Mouse (Mus musculus): ENCODE measurements around the gene Akap6. TPM values are rescaled to one million over a fixed set of nuclear protein-coding genes. Genes with fewer than 3 reads are reported as not detected.

Akap6 gene
- total and polyA plus RNA-seq, 3 experiments: 0.12 to 0.42 (median 0.33) TPM

DNA sequence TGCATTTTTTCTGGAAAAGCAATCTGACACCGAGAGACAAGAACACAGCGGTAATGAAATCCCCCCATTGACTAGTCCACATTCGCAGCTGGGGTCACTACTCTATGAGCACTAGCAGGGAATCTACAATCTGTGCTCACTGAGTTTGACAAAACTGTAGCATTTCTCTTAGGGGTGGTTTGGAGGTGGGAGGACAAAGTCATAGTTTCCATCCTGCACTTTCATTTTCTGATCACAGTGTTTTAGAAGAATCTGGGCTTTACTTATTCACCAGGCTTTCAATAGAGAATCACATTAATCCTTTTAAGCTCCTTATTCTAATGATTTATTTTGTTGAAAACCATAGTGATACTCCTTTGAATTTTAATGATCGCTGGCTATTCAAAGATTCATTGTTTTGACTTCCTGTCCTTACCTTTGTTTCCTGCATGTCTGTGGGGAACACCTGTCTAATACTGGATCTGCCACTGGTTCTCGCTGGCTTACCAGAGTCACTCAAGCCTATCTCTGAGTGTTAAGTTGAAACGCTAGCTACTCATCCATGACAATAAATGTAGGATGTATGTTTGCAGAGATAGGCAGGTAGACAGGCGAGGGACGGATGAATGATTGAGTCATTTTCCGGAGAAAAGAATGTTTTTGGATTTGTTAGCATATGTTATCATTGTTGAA is 325.5 kb downstream of the Akap6 start:
- no peaks in the 10 kb centered on the region for H3K27me3 ChIP-seq (replicated peaks)
- no peak overlapping the region for H3K4me3 ChIP-seq (replicated peaks in 1 of 3; ENCODE audit: low read depth in 2 of 3, low read length in 2 of 3, poor library complexity in 1 of 3)
- peak; percentile 31 for DNase-seq (ENCODE audit: extremely low read depth)
- no peak overlapping the region for H3K27ac ChIP-seq (ENCODE audit: insufficient read depth, low read depth)
- H3K79me2 ChIP-seq (replicated peaks; ENCODE audit: control insufficient read depth, extremely low read depth, insufficient read depth, poor library complexity, severe bottlenecking): no peaks in the 10 kb centered on the region
- no peaks in the 10 kb centered on the region for H3K9me3 ChIP-seq (replicated peaks; ENCODE audit: low read length)
- dilution Hi-C loops (cut with MboI; ENCODE audit: extremely low pct_ligation_motif_present, extremely low pct_unique_long_range_greater_than_20kb, low sequenced_read_pairs): no loop called here
- no peaks in the 10 kb centered on the region for H3K36me3 ChIP-seq (replicated peaks in 1 of 2; ENCODE audit: control insufficient read depth in 1 of 2, insufficient read depth in 1 of 2, low read length in 1 of 2)
- in situ Hi-C loops (cut with MboI; ENCODE audit: low pct_ligation_motif_present, low pct_unique_long_range_greater_than_20kb, low sequenced_read_pairs): no loop called here
- TF ChIP-seq MAZ (IDR thresholded peaks at IDR 0.05; ENCODE audit: low read depth, low read length): no peak
- TF ChIP-seq EP300 (IDR thresholded peaks at IDR 0.05; ENCODE audit: low read length): peak; percentile 82
- TF ChIP-seq JUND (conservative IDR thresholded peaks at IDR 0.05; ENCODE audit: low read depth, low read length): peak; percentile 91
- no peak for TF ChIP-seq POLR2AphosphoS2 (IDR thresholded peaks at IDR 0.05; ENCODE audit: low read depth, low read length)
- peak; percentile 67 for TF ChIP-seq IRF4 (IDR thresholded peaks at IDR 0.05; ENCODE audit: low read depth, low read length)
- no peak for TF ChIP-seq UBTF (IDR thresholded peaks at IDR 0.05; ENCODE audit: low read depth, low read length)
- TF ChIP-seq ELF1 (IDR thresholded peaks at IDR 0.05; ENCODE audit: low read depth, low read length): no peak
- TF ChIP-seq JUN (IDR thresholded peaks at IDR 0.05; ENCODE audit: insufficient read depth, low read depth, low read length): peak; percentile 91
- no peak for TF ChIP-seq E2F4 (IDR thresholded peaks at IDR 0.05; ENCODE audit: insufficient replicate concordance, low read depth, low read length)
- TF ChIP-seq MYC (IDR thresholded peaks at IDR 0.05; ENCODE audit: low read depth, low read length): no peak
- H3K4me1 ChIP-seq (ENCODE audit: control insufficient read depth in 1 of 2, insufficient read depth in 2 of 2): peaks cover 0 to 14% of the 10 kb centered on the region in 2 experiments; a peak in 2 of 4 replicates
- H3K9ac ChIP-seq (ENCODE audit: insufficient read depth, low read depth): no peak overlapping the region
- H3K4me2 ChIP-seq (ENCODE audit: insufficient read depth, low read depth, poor library complexity, severe bottlenecking): peak overlapping the region; percentile 75

DNA sequence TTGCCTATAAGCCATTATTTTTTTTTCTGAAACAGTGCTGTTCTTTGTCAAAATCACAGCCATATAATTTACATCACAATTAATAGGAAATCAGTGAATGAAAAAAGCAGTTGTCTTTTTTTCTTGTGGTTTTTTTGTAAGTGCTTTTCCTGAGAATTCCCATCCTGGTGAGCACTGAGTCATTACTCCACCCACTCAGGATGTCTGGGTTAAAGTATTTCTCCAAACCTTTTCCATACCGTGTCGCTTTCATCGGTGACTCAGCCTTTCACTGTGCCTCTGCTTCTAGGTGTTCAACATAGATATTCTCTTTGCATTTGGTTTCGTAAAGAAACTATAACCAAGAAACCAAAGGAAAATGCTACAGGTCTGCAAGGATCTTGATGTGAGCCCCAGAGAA is 328.1 kb downstream of the Akap6 start:
- Histone ChIP-seq H3K4me1 (ENCODE audit: control insufficient read depth in 1 of 2, insufficient read depth in 2 of 2) (peaks cover 0 to 15% of the 10 kb centered on the region in 2 experiments; a peak in 2 of 4 replicates), H3K36me3 (replicated peaks in 1 of 2; ENCODE audit: control insufficient read depth in 1 of 2, insufficient read depth in 1 of 2, low read length in 1 of 2) (no peaks in the 10 kb centered on the region), H3K4me3 (replicated peaks in 1 of 3; ENCODE audit: low read depth in 2 of 3, low read length in 2 of 3, poor library complexity in 1 of 3) (no peak overlapping the region), H3K27ac (ENCODE audit: insufficient read depth, low read depth) (no peak overlapping the region), H3K9ac (ENCODE audit: insufficient read depth, low read depth) (no peak overlapping the region), H3K9me3 (replicated peaks; ENCODE audit: low read length) (no peaks in the 10 kb centered on the region), H3K79me2 (replicated peaks; ENCODE audit: control insufficient read depth, extremely low read depth, insufficient read depth, poor library complexity, severe bottlenecking) (no peaks in the 10 kb centered on the region), H3K27me3 (replicated peaks) (no peaks in the 10 kb centered on the region), H3K4me2 (ENCODE audit: insufficient read depth, low read depth, poor library complexity, severe bottlenecking) (no peak overlapping the region)
- in situ Hi-C loops (cut with MboI; ENCODE audit: low pct_ligation_motif_present, low pct_unique_long_range_greater_than_20kb, low sequenced_read_pairs): no loop called here
- dilution Hi-C loops (cut with MboI; ENCODE audit: extremely low pct_ligation_motif_present, extremely low pct_unique_long_range_greater_than_20kb, low sequenced_read_pairs): no loop called here
- DNase-seq (ENCODE audit: extremely low read depth): no peak
- TF ChIP-seq MAZ (IDR thresholded peaks at IDR 0.05; ENCODE audit: low read depth, low read length): no peak
- TF ChIP-seq MAX (IDR thresholded peaks at IDR 0.05; ENCODE audit: low read length): no peak
- TF ChIP-seq JUND (conservative IDR thresholded peaks at IDR 0.05; ENCODE audit: low read depth, low read length): no peak
- no peak for TF ChIP-seq SIN3A (IDR thresholded peaks at IDR 0.05; ENCODE audit: low read length)
- TF ChIP-seq E2F4 (IDR thresholded peaks at IDR 0.05; ENCODE audit: insufficient replicate concordance, low read depth, low read length): no peak
- TF ChIP-seq KAT2A (IDR thresholded peaks at IDR 0.05; ENCODE audit: insufficient replicate concordance, low read length): no peak
- TF ChIP-seq CHD2 (IDR thresholded peaks at IDR 0.05; ENCODE audit: low read length): no peak
- no peak for TF ChIP-seq HCFC1 (IDR thresholded peaks at IDR 0.05; ENCODE audit: low read depth, low read length)
- no peak for TF ChIP-seq MEF2A (IDR thresholded peaks at IDR 0.05; ENCODE audit: borderline replicate concordance, low read depth, low read length)
- TF ChIP-seq ZMIZ1 (IDR thresholded peaks at IDR 0.05; ENCODE audit: low read depth, low read length): no peak
- no peak for TF ChIP-seq ZKSCAN1 (IDR thresholded peaks at IDR 0.05; ENCODE audit: borderline replicate concordance, low read depth, low read length)
- TF ChIP-seq IRF4 (IDR thresholded peaks at IDR 0.05; ENCODE audit: low read depth, low read length): no peak
- no peak for TF ChIP-seq ETS1 (conservative IDR thresholded peaks at IDR 0.05; ENCODE audit: low read depth, low read length)
- TF ChIP-seq TCF12 (IDR thresholded peaks at IDR 0.05; ENCODE audit: low read depth, low read length): no peak
- TF ChIP-seq NELFE (IDR thresholded peaks at IDR 0.05; ENCODE audit: low read depth, low read length): no peak
- TF ChIP-seq TBP (conservative IDR thresholded peaks at IDR 0.05; ENCODE audit: low read depth, low read length): no peak
- no peak for TF ChIP-seq MYC (IDR thresholded peaks at IDR 0.05; ENCODE audit: low read depth, low read length)
